Mouse (Mus musculus): ENCODE measurements around the gene Arhgap5.
"Not testable (repeated sequence)": the region's sequence is repeated elsewhere in the genome, so short reads cannot be mapped to it uniquely, and the experiment has no call there.

Arhgap5 gene

DNA sequence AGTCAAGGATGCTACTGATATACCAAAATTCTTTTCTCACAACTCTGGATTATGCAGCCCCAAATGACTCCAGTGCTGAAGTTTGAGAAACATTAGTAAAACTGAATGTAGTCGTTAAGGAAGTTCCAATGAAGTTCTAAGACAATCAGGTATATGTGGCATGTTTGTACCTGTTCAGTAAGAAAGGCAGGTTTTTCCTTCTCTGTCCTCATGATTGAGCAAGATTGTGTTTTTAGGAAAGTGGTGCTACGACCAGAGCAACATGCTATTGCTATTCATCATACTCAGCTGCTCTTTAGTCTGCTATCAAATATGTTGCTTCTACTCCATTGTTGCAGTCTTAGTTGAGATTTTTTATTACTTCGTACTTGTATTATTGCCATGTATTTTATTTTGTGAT lies 26.0 kb downstream of the Arhgap5 start:
- DNase-seq (ENCODE audit: low spot score in 2 of 2), result no peak

DNA sequence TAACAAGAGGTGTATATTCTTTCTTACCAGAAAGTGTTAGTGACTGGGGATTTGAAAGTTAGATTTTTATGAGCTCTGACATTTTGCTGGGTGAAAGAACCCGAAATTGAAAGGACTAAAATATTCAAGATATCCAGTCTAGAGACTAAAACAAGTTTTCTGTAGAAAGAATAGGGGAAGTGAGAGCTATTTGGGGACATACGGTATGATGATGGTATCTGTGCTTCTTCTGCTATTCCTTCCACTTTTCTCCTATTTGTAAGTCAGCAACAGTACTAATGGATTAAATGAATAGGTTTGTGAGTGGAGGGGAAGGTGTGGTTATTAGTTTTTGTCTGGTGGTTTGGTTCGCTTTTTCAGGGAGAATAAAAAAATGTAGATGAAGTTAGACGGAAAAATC lies 37.5 kb downstream of the Arhgap5 start:
- DNase-seq (ENCODE audit: low spot score in 2 of 2), result no peak

DNA sequence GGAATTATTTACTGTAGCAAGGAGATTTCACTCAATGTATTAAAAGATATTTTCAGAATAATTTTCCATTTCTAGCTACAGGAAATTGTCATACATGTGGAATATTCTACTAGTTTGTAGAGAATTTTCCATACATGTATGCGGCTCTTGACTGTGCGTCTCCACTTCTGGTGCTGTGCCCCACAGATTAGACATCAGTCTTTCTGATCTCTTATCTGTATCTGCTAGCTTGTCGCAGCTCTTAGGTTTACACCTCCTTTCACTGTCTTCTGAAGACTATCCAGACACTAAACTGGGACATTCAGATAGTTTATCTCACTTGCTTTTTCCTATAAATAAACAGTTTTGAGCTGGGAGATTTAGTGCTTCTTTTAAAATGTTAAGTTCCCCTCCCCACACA lies 40.8 kb downstream of the Arhgap5 start:
- DNase-seq (ENCODE audit: low spot score in 2 of 2), result no peak

DNA sequence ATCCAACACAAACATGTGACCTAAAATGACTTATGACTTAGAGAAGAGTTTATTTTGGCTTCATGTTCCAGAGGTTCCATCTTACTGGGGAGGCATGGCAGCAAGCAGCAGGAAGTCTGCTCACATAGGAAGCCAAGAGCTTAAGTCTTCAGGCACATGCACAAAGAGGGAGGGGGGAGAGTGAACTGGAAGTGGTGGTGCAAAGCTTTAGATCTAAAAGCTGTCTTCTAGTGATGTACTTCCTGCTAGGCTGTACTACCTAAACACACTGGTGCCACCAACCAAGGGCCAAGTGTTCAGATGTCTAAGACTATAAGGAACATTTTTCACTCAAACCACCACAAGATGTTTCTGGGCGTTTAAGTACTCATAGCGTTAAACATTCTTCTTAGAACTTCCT lies 48.3 kb downstream of the Arhgap5 start:
- no peak for DNase-seq (ENCODE audit: low spot score in 2 of 2)

DNA sequence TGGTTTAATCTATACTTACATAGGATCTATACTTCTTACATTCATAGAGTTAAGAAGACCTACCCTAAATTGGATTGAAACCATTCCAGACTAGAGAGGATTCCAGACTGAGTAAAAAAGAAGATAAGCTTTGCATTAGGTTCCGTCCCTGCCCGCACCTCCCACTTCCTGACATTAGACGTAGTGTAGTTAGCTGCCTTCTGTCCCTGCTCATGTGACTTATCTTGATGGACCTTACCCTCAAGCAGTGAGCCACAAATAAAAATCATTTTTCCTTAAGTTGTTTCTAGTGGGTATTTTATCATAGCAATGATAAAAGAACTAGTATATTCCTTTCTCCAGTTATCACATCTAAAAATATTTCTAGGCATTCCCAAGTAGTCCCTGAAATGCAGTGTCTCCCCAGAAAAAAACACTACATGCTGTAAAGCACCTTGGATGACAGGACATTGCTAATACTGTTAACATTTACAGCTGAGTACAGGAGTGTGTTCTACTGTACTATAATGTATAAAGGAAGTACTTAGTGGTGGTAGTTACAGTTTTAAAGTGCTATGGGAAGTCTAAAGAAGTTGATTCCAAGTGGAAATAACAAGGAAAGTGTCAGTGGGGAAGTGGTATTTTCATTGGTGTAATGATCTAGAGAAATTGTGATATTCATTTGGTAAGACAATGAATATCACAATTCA lies 51.6 kb downstream of the Arhgap5 start:
- DNase-seq (ENCODE audit: low spot score in 2 of 2), result no peak

DNA sequence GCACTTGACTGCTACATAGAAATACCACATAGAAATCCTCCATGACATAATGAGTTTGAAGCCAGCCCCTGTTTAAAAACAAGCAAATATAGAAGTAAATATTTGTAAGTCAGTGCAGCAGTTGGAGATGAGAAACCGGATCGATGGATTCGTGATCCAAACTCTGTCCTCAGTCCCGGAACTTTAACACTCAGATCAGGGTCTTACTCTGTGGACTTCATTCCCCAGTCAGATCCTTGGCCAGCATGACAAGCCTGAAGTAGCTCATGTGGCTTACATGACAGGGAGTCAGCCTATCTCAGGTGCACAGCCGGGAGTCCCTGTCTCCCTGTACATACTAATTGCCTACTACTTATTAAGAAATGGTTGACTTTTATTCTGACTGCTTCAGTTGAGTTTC lies 61.9 kb downstream of the Arhgap5 start:
- no peak for DNase-seq (ENCODE audit: low spot score in 2 of 2)

DNA sequence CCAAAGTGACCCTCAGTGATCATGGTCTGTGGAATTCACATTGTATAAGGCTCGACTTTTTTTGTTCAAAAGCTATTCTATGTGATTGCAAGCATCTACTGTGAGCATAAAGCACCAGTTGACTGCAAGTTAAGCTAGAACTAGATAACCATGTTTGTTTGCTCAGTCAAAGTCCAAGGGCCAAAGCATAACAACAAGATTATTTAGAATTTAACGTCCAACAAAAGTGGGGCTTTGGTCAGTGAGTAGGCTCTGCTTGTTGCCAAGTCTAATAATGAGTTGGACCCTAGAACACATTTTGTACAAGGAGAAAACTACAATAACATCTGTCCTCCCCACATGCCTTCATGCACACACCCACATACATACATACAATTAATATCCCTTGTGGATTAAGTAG lies 69.6 kb downstream of the Arhgap5 start:
- DNase-seq (ENCODE audit: low spot score in 2 of 2), result no peak

DNA sequence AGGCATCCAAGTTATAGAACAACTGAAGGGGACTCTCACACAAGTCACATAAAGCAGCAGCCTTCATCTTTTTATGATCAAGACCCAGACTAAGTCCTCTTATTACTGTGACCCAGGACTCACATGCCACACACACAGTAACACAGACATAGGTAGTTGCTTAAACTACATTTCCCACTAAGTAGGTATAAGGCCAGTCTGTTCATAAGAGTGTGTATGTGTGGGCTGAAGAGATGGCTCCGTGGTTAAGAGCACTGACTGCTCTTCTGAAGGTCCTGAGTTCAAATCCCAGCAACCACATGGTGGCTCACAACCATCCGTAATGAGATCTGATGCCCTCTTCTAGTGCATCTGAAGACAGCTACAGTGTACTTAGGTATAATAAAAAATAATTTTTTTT lies 82.7 kb downstream of the Arhgap5 start:
- not testable (repeated sequence) for DNase-seq (ENCODE audit: low spot score in 2 of 2)

DNA sequence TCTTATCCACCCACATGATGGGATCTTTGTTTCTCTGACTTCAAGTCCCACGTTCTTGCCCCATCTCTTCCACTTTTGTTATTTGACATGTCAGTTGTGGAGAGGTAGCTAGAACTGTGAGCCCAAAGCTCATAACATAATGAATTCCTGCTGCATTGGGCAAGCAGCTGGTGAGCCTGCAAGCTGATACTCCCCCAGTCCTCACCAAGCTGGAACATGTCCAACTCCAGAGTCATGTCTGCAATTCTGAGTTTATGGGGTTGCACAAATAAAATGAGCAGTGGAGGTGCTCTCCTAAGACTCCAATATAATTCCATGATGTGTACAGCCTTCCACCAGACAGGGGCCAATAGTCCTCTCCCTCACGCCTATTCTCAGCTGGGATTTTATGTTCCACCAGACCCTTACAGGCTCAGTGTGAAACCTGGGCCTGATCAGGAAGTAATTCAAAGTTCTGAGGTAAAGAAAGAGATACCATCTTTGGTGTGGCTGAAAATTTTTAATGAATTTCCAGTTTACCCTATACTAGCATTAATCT lies 83.8 kb downstream of the Arhgap5 start:
- DNase-seq (ENCODE audit: low spot score in 2 of 2), result no peak

DNA sequence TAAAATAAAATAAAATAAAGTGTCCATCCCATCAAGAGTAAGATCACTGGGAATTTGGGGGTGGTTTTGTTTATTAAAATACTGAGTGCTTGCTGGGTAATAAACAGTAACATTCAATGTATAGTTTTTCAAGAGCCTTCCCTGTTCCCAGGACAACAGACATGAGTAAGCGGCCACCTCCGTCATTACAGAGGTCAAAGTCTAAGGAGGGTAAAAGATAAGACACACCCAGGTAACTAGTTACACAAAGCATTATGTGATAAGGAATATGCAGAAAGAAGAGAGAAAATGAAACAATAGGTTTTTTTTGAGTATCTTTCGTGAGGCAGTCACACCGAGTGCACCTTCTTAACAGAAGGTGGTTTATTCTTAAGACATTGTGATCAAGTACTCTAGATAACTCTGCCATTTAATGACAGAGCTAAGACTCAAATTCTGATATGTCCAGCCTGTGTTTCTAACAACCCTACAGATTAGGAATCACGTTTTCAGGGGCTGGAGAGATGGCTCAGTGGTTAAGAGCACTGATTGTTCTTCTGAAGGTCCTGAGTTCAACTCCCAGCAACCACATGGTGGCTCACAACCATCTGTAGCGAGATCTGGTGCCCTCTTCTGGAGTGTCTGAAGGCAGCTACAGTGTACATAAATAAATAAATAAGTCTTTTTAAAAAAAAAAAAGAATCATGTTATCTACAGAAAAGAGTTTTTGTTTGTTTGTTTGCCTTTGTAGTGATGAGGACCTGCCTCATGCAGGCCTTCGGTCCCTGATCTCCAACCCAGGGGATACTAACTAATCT lies 91.8 kb downstream of the Arhgap5 start:
- no peak for DNase-seq (ENCODE audit: low spot score in 2 of 2)

DNA sequence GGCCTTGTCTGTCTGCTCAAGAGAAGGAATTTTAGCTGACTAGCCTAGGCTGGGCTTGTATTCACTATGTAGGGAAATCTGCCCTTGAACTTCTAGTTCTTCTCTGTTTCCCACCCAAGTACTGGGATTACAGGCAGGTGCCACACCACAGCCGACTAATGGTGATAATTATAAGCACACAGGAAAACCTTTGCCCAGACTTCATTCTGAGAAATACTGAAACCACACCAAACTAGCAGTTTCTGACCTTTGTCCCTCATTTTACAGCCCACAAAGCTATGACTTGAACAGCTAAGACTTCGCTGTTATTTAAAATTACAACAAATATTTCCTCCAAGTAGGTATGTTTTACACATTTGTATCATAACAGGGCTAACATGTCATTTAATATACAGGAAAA lies 98.7 kb downstream of the Arhgap5 start:
- no peak for DNase-seq (ENCODE audit: low spot score in 2 of 2)

DNA sequence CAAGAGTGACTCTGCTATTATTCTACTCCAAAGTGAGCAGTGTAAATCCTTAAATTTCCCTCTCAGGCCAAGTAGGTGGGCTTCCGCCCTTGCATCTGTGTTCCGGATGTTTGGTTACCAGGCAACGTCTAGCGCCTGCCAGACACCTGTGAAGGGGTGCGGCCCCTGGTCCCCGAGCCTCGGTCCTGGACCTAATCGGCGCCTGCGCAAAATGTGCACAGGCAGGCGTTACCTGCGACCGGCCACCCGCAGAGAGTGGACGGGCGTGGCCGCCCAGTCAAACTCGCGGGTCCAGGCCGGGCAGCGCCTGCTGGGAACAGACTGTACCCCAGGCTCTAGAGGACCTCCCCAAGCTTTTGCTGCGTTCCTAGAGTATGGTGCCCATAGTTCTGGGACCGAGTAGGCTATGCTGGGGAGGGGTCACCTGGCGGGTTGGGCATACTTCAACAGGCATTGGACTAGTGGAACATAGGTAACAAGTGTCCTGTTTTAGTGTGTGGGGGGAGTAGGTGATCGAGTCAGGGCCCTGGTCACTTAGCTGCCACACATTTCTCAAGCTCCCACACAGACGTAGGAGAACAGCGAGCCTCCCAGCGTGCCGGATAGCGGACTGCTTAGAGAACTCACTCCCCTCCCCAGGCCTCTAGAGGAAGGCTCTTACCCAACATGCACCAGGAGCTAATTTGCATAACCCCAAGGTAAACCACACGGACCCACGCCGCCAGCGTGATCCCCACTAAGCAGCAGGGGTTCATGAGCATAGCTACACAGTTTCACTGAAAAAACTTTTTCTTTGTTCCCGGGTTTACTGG lies 99.3 kb downstream of the Arhgap5 start:
- DNase-seq (ENCODE audit: low spot score in 2 of 2), result peak; percentile 82 to 87

DNA sequence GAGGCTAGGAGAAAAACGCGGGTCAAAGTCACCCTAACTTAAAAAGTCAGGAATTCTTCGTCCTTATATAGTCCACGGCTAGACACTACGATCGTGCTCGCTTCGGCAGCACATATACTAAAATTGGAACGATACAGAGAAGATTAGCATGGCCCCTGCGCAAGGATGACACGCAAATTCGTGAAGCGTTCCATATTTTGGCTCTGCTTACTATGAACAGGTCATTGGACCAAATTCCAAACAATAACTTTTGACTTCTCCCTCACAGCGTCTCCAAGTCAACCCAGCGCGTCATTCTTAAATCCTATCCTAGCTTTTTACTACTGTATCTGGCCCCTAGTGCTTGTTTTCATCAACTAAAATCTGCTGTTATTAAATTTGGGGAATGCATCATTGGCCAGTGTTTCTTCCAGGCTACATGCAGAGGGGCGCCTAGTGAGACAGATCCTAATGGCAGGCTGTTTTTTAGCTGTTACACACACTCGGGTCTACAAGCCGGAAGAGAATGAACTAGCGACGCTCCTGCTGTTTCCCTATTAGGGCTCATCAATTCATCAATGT lies 100.0 kb downstream of the Arhgap5 start:
- DNase-seq (ENCODE audit: low spot score in 2 of 2), result peak in 1 of 2 experiments; percentile 60

DNA sequence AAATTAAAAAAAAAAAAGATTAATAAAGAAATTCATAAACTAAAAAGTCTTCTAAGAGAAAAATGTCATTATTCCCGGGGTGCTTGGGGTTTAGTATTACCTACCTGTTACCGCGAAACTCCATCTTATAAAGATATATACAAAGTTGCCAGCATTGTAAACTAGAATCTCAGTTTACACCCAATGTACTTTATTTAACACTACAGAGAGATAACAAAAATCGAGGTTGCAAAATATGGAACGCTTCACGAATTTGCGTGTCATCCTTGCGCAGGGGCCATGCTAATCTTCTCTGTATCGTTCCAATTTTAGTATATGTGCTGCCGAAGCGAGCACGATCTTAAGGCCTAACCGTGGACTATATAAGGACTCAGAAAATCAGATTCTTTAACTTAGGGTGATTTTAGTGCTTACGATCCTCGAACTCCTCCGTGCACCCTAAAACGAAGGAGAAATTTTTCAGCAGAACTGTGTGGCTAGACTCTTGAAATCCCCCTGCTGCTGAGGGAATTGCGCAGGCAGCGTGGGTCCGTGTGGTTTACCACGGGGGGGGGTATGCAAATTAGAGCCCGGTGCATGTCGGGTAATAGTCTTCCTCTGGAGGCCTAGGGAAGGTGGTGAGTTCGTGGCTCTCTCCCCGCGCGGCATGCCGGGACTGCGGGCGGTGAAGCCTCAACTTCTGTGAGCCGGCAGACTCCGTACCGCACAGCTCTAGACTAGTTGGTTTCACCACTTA lies 100.7 kb downstream of the Arhgap5 start:
- DNase-seq (ENCODE audit: low spot score in 2 of 2), result peak; percentile 89 to 93

DNA sequence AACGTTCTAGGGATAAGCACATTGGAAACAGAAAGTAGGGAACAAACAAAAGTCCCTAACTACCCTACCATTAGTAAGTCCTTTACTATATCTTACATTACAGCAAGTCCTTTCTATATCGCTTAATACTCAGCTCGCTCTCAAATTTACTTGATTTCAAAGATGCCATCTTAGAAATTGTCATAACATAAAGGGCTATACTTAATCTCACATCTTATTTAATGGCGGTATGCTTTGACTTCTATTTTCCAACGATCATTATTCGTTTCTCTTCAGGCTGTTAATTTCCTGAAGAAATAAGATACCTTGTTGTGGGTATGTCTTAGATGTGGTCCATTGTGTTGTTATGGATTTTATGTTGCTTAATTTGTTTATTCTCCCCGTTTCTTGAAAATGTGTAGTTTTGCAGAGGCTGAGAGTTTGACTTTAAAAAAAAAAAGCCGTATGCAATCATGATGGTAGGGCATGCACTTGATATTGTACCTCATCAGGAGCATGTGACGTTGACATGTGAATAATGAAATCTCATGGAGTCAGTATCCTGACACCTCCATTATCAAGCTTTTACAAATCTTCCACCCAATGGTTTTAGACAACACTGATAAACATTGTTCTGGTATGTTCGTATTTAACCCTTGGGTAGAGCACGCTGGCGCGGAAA lies 101.3 kb downstream of the Arhgap5 start:
- no peak for DNase-seq (ENCODE audit: low spot score in 2 of 2)

DNA sequence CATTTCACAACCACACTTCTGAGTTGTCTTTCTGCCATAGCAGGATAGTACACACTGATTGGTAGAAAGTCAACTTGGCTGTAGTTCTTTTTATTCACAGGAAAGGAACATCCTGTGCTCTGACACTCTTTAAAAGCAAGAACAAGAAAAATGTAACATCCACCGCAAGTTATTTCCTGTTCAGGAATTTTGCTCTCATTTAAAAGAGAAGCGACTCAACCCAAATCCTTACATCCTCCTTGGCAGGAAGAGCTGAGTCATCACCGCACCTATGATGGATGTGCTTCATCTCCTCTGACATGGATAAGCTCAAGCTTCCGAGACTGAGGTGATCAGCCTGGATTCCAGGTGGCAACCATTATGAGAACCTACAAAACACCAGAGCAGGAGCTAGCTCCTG lies 103.6 kb downstream of the Arhgap5 start:
- no peak for DNase-seq (ENCODE audit: low spot score in 2 of 2)

DNA sequence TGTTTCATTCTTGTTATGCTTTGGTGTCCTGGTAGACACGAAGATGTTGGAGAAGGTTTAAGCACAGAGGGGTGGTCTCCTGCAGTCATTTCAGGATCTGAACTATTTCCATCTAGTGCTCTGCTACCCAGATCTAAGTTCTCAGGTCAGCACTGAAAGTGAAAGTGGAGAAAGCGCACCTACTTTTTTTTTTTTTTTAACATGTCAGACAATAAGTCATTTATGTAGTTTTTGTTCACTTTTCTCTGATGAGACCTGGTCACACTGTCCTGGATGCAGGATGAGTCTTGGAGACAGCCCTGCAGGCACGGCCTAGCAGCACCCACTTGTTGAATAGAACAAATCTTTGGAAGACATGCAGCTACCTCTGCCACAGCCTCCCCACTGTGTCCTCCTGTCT lies 111.9 kb downstream of the Arhgap5 start:
- no peak for DNase-seq (ENCODE audit: low spot score in 2 of 2)

DNA sequence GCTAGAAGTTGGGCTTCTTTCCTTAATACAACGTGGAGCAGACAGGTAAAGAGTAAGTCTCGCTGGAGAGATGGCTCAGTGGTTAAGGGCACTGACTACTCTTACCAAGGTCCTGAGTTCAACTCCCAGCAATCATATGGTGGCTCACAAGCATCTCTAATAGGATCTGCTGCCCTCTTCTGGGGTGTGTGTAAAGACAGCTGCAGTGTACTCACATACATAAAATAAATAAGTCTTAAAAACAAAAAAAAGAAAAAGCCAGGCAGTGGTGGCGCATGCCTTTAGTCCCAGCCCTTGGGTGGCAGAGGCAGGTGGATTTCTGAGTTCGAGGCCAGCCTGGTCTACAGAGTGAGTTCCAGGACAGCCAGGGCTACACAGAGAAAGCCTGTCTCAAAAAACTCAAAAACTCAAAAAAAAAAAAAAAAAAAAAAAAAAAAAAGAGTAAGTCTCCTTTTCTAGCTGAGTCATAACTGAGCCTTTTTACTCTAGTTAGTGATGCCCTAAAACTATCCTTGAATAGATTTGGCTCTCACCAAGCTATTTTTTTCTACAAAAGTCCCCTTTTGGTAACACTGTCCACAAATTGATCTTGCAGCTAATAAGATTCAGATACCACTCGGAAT lies 114.8 kb downstream of the Arhgap5 start:
- DNase-seq (ENCODE audit: low spot score in 2 of 2), result no peak

DNA sequence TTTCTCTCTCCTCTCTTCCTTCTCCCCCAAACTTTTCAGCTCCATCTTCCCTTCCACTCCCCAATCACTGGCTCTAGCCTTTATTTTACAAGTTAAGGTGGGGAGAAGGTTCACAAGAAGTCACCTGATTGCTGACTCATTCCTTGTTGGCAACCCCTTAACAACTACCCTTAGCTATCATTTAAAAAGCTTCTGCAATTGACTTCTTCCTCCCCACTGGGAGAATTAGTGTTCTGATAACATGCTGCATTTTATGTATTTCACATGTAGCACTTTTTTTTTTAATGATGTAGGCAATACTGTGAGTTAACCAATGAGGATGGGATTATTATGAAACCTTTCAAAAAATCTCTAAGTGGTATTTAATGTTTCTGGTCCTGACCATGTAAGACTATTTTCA lies 115.9 kb downstream of the Arhgap5 start:
- DNase-seq (ENCODE audit: low spot score in 2 of 2), result no peak

Data from spleen, postnatal 36 days (tissue).